Mouse (Mus musculus) neural tube, embryonic 11.5 days (tissue): ENCODE data around the gene Bag5. TPM values are rescaled to one million over a fixed set of nuclear protein-coding genes. Genes with fewer than 3 reads are reported as not detected.
"Not testable (repeated sequence)": the region's sequence is repeated elsewhere in the genome, so short reads cannot be mapped to it uniquely, and the experiment has no call there.

ENCODE experiments used
- ATAC-seq: fragments of 200-750 bp; cut with Nextera tagmentation; 2 replicates; pipeline ENCODE4 v1.8.0; 2017; ENCODE audit warnings: moderate number of reproducible peaks, mild to moderate bottlenecking, moderate TSS enrichment, moderate library complexity; ENCODE audit not compliant: insufficient read depth, low FRiP score, low TSS enrichment
- DNase-seq: peaks from one replicate; pipeline ENCODE4 v3.0.0-alpha.2; 2015; ENCODE audit warnings: low spot score
- H3K27ac ChIP-seq: fragments of 300-500 bp; sonication (generic); 2 replicates; pipeline ENCODE4 v1.5.1; 2014; ENCODE audit warnings: low read depth, mild to moderate bottlenecking, low read length
- H3K27me3 ChIP-seq: fragments of 300-500 bp; sonication (generic); 2 replicates; pipeline ENCODE4 v1.6.1; 2014; ENCODE audit warnings: mild to moderate bottlenecking, low read length, mixed read lengths; ENCODE audit not compliant: control insufficient read depth, insufficient read depth
- H3K36me3 ChIP-seq: fragments of 300-500 bp; sonication (generic); 2 replicates; pipeline ENCODE4 v1.6.1; 2014; ENCODE audit warnings: mild to moderate bottlenecking, low read length, moderate library complexity, mixed read lengths; ENCODE audit not compliant: control insufficient read depth, insufficient read depth
- H3K4me1 ChIP-seq: fragments of 300-500 bp; sonication (generic); 2 replicates; pipeline ENCODE4 v1.6.1; 2014; ENCODE audit warnings: low read length, mixed read lengths; ENCODE audit not compliant: control insufficient read depth, insufficient read depth
- H3K4me2 ChIP-seq: fragments of 300-500 bp; sonication (generic); 2 replicates; pipeline ENCODE4 v1.6.1; 2014; ENCODE audit warnings: low read depth, mild to moderate bottlenecking, moderate library complexity
- H3K4me3 ChIP-seq: fragments of 300-500 bp; sonication (generic); 2 replicates; pipeline ENCODE4 v1.5.1; 2014; ENCODE audit warnings: low read depth, low read length
- H3K9ac ChIP-seq: fragments of 300-500 bp; sonication (generic); 2 replicates; pipeline ENCODE4 v1.6.1; 2014; ENCODE audit warnings: mild to moderate bottlenecking, low read length
- H3K9me3 ChIP-seq: fragments of 300-500 bp; sonication (generic); 2 replicates; pipeline ENCODE4 v1.6.1; 2016; ENCODE audit warnings: low read length; ENCODE audit not compliant: control insufficient read depth
- WGBS: fragments of 180-500 bp; shearing (Covaris S2); extraction: QIAGEN DNeasy Blood & Tissue Kit; methylation state at CpG from one replicate; pipeline ENCODE4 v1.1.7; 2014; 5-methylcytosine and 5-hydroxymethylcytosine counted together
- polyA plus RNA-seq: library from polyadenylated mRNA; unstranded; fragments of >200 nt; fragmentation: Nextera tagmentation; extraction: Ambion mirVana; gene quantifications from 2 replicates; pipeline ENCODE4 v1.2.1, GENCODE M21; 2014

The Bag5 gene
- polyA plus RNA-seq, 1 experiment from 2014 or later: 60.0 TPM

- H3K4me1 ChIP-seq: 0 out of 2 replicates have a peak, but pooled peaks cover 3% of the 10 kb centered on the region
- no peaks in the 10 kb centered on the region for H3K27me3 ChIP-seq
- no peak overlapping the region for H3K9ac ChIP-seq
- H3K9me3 ChIP-seq: no peaks in the 10 kb centered on the region
- H3K4me2 ChIP-seq: no peak overlapping the region
- 77% methylated on average over 4 of the region's 4 CpGs for WGBS
- H3K36me3 ChIP-seq: no peaks in the 10 kb centered on the region; the same call in 1 of the 2 replicates
- ATAC-seq: no peak
- H3K4me3 ChIP-seq: no peak overlapping the region
- no peak for DNase-seq
- no peak overlapping the region for H3K27ac ChIP-seq
Measured at GRCm38 (mm10) chr12:111726122-111726463, 13.0 kb upstream of the Bag5 start.

DNA sequence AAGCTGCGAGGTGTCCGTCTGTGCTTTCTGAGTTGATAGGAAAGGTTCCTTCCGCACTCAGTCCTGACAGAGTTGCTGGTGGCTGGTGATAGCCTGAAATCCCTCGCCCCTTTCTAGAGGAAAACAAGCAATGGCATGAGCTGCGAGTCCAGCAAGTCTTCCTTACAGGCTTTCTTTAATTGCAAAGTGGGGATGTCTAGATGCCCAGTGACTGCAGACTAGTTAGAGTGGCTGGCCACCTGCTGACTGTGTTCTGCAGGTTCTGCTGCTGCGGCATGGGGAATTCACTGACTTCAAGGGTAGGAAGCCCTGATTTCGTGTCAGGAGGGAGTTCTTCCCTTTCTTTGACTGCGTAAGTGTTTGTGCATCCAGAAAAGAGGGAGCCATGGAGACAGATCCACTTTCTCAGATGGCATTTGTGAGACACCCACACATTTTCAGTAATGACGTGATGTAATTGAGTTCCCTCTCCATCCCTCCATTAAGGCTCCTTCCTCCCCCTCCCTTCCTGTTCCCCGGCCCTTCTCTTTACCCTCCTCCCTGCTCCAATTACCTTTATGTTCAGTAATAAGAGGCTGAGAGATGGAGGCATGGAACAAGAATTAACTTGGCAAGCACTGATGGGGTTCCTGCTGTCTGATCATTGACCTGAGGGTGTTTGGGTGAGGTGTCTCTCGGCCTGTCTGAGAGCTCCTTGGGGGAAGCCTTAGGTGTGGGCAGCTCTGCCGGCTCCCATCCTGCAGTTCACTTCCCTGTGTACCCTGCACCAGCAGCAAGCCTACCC is 12.5 kb upstream of the Bag5 start:
- no peak for DNase-seq
- H3K9me3 ChIP-seq: no peaks in the 10 kb centered on the region
- H3K36me3 ChIP-seq: no peaks in the 10 kb centered on the region; the same call in 1 of the 2 replicates
- 0 out of 2 replicates have a peak, but pooled peaks cover 3% of the 10 kb centered on the region for H3K4me1 ChIP-seq
- no peak overlapping the region for H3K9ac ChIP-seq
- H3K4me2 ChIP-seq: no peak overlapping the region
- ATAC-seq: no peak
- H3K27me3 ChIP-seq: no peaks in the 10 kb centered on the region
- H3K27ac ChIP-seq: no peak overlapping the region
- 67% methylated on average over 12 of the region's 12 CpGs for WGBS
- no peak overlapping the region for H3K4me3 ChIP-seq

GRCm38 (mm10) chr12:111724638-111725337 is 11.7 kb upstream of the Bag5 start:
- no peak overlapping the region for H3K4me2 ChIP-seq
- 0 out of 2 replicates have a peak, but pooled peaks cover 3% of the 10 kb centered on the region for H3K4me1 ChIP-seq
- 48% methylated on average over 6 of the region's 6 CpGs for WGBS
- no peak overlapping the region for H3K4me3 ChIP-seq
- H3K27ac ChIP-seq: peak overlapping the region; percentile 40; the same call in 1 of the 2 replicates
- H3K36me3 ChIP-seq: no peaks in the 10 kb centered on the region; the same call in 1 of the 2 replicates
- H3K9ac ChIP-seq: peak overlapping the region; percentile 15; the same call in 1 of the 2 replicates
- no peaks in the 10 kb centered on the region for H3K9me3 ChIP-seq
- no peaks in the 10 kb centered on the region for H3K27me3 ChIP-seq
- DNase-seq (no peak), ATAC-seq (no peak)

GRCm38 (mm10) chr12:111722654-111723053 is 9.6 kb upstream of the Bag5 start:
- no peak overlapping the region for H3K4me2 ChIP-seq
- ATAC-seq: no peak
- H3K36me3 ChIP-seq: no peaks in the 10 kb centered on the region; the same call in 1 of the 2 replicates
- no peak overlapping the region for H3K27ac ChIP-seq
- no peak overlapping the region for H3K9ac ChIP-seq
- WGBS: 79% methylated on average over 9 of the region's 9 CpGs
- H3K4me1 ChIP-seq: 0 out of 2 replicates have a peak, but pooled peaks cover 3% of the 10 kb centered on the region
- DNase-seq: no peak
- no peak overlapping the region for H3K4me3 ChIP-seq
- no peaks in the 10 kb centered on the region for H3K27me3 ChIP-seq
- no peaks in the 10 kb centered on the region for H3K9me3 ChIP-seq

- WGBS: 86% methylated on average over 4 of the region's 4 CpGs
- no peak overlapping the region for H3K9ac ChIP-seq
- ATAC-seq: no peak
Measured at GRCm38 (mm10) chr12:111720222-111720621, 7.2 kb upstream of the Bag5 start.

GRCm38 (mm10) chr12:111718656-111719055 is 5.6 kb upstream of the Bag5 start:
- H3K4me2 ChIP-seq: no peak overlapping the region
- peaks cover 4% of the 10 kb centered on the region; the same call in 1 of the 2 replicates for H3K4me1 ChIP-seq
- no peak overlapping the region for H3K9ac ChIP-seq
- no peaks in the 10 kb centered on the region; the same call in 1 of the 2 replicates for H3K36me3 ChIP-seq
- DNase-seq: no peak
- no peaks in the 10 kb centered on the region for H3K27me3 ChIP-seq
- no peaks in the 10 kb centered on the region for H3K9me3 ChIP-seq
- WGBS: 56% methylated on average over 8 of the region's 8 CpGs
- H3K4me3 ChIP-seq: no peak overlapping the region
- ATAC-seq: no peak
- no peak overlapping the region for H3K27ac ChIP-seq

More at GRCm38 (mm10) chr12:111720222-111720621, 7.2 kb upstream of the Bag5 start:
- H3K4me2 ChIP-seq: no peak overlapping the region
- no peaks in the 10 kb centered on the region for H3K9me3 ChIP-seq
- no peak overlapping the region for H3K4me3 ChIP-seq
- H3K27ac ChIP-seq: no peak overlapping the region
- H3K27me3 ChIP-seq: no peaks in the 10 kb centered on the region
- no peak for DNase-seq
- 0 out of 2 replicates have a peak, but pooled peaks cover 3% of the 10 kb centered on the region for H3K4me1 ChIP-seq
- no peaks in the 10 kb centered on the region; the same call in 1 of the 2 replicates for H3K36me3 ChIP-seq

DNA sequence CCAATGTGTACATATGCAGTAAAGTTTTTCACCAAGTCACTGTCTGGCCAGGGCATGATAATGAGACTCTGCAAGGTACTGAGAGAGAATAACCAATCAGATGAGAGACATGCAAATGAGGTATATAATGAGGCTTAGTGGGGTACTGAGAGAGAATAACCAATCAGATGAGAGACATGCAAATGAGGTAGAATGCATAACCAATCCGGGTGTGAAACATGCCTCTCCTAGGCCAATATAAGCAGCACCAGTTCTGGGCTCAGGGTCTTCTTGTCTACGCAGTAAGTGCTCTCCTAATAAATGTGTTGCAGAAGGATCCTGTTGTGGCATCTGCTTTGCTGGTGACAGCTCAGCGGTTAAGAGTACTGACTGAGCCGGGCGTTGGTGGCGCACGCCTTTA is 3.4 kb upstream of the Bag5 start:
- WGBS: 94% methylated on average over 7 of the region's 7 CpGs
- H3K27ac ChIP-seq: no peak overlapping the region
- no peak overlapping the region for H3K4me3 ChIP-seq
- H3K9me3 ChIP-seq: no peaks in the 10 kb centered on the region
- H3K9ac ChIP-seq: no peak overlapping the region
- no peaks in the 10 kb centered on the region; the same call in 1 of the 2 replicates for H3K36me3 ChIP-seq
- peaks cover 10% of the 10 kb centered on the region for H3K4me1 ChIP-seq
- ATAC-seq: no peak
- H3K27me3 ChIP-seq: no peaks in the 10 kb centered on the region
- H3K4me2 ChIP-seq: no peak overlapping the region
- DNase-seq: no peak

DNA sequence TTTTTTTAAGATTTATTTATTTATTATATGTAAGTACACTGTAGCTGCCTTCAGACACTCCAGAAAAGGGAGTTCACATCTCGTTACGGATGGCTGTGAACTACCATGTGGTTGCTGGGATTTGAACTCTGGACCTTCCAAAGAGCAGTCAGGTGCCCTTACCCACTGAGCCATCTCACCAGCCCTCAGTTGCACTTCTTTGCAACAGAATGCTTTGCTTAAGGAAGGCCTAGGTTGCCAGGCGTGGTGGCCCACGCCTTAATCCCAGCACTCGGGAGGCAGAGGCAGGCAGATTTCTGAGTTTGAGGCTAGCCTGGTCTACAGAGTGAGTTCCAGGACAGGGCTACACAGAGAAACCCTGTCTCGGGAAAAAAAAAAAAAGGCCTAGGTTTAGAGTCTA is 823 bp upstream of the Bag5 start:
- H3K4me3 ChIP-seq: peak overlapping the region; percentile 95
- not testable (repeated sequence) for H3K9ac ChIP-seq, H3K9me3 ChIP-seq, DNase-seq, H3K36me3 ChIP-seq, ATAC-seq, H3K27ac ChIP-seq, H3K27me3 ChIP-seq
- H3K4me2 ChIP-seq: peak overlapping the region; percentile 90
- peaks cover 11% of the 10 kb centered on the region for H3K4me1 ChIP-seq
- WGBS: 85% methylated on average over 6 of the region's 6 CpGs
